Mouse (Mus musculus) G1E (cell line): ENCODE measurements around the gene Ascl3. TPM values are rescaled to one million over a fixed set of nuclear protein-coding genes. Genes with fewer than 3 reads are reported as not detected.
A peak's percentile ranks its signal among the peaks of the same experiment; 100 is the strongest.

ENCODE experiments used
- ATAC-seq: 2 replicates; pipeline ENCODE4 v1.8.0; 2016; ENCODE audit warnings: mild to moderate bottlenecking; ENCODE audit not compliant: insufficient number of reproducible peaks, poor library complexity, low FRiP score, severe bottlenecking; ENCODE audit errors: extremely low read depth
- DNase-seq: peaks from one replicate; pipeline ENCODE4 v3.0.0; 2012; ENCODE audit warnings: low spot score
- H3K27me3 ChIP-seq: 2 replicates; pipeline ENCODE4 v1.6.1; 2012; ENCODE audit warnings: mild to moderate bottlenecking, low read length, inconsistent platforms; ENCODE audit not compliant: insufficient read depth
- H3K36me3 ChIP-seq: replicated peaks from 2 replicates; pipeline ENCODE3; 2012; ENCODE audit warnings: mild to moderate bottlenecking, inconsistent platforms
- H3K4me1 ChIP-seq: 2 replicates; pipeline ENCODE4 v1.6.1; 2012; ENCODE audit warnings: low read depth, low read length, inconsistent platforms, mixed read lengths; ENCODE audit not compliant: insufficient read depth
- H3K4me3 ChIP-seq: 2 replicates; pipeline ENCODE4 v1.5.1; 2012; ENCODE audit warnings: low read depth, mild to moderate bottlenecking, inconsistent platforms, low read length, moderate library complexity, mixed read lengths
- H3K9me3 ChIP-seq: replicated peaks from 2 replicates; pipeline ENCODE4 v1.6.1; 2012; ENCODE audit warnings: inconsistent platforms
- CTCF ChIP-seq: IDR thresholded peaks from 2 replicates; pipeline ENCODE4 v1.5.1; 2012; ENCODE audit warnings: low read depth, low read length, inconsistent platforms, mixed read lengths
- GATA1 ChIP-seq: IDR thresholded peaks from 2 replicates; pipeline ENCODE4 v1.6.1; 2012; ENCODE audit warnings: borderline replicate concordance, low read length, inconsistent platforms, mixed read lengths
- GATA2 ChIP-seq: IDR thresholded peaks from 2 replicates; pipeline ENCODE4 v1.6.1; 2012; ENCODE audit warnings: low read depth, low read length, inconsistent platforms, borderline replicate concordance
- POLR2AphosphoS5 ChIP-seq: IDR thresholded peaks from 2 replicates; pipeline ENCODE4 v1.6.1; 2012; ENCODE audit warnings: low read depth, low read length, inconsistent platforms; ENCODE audit not compliant: insufficient replicate concordance
- TAL1 ChIP-seq: conservative IDR thresholded peaks from 2 replicates; pipeline ENCODE4 v1.6.1; 2012; ENCODE audit warnings: low read depth, low read length, inconsistent platforms, mixed read lengths
- polyA plus RNA-seq: library from polyadenylated mRNA; stranded (reverse); fragments of >175 nt; gene quantifications from 2 replicates; pipeline ENCODE4 v1.2.3, GENCODE M21; 2012
- total RNA-seq, 2 experiments: library from RNA; stranded (forward) in 1 of 2; stranded (reverse) in 1 of 2; fragments of 200-1000 nt in 1 of 2; fragments of >200 nt in 1 of 2; fragmentation: Nextera tagmentation in 1 of 2; gene quantifications; 2 replicates each; pipeline ENCODE4 v1.2.3; 2014 to 2017

Ascl3 gene
- total and polyA plus RNA-seq, 3 experiments: not detected

DNA sequence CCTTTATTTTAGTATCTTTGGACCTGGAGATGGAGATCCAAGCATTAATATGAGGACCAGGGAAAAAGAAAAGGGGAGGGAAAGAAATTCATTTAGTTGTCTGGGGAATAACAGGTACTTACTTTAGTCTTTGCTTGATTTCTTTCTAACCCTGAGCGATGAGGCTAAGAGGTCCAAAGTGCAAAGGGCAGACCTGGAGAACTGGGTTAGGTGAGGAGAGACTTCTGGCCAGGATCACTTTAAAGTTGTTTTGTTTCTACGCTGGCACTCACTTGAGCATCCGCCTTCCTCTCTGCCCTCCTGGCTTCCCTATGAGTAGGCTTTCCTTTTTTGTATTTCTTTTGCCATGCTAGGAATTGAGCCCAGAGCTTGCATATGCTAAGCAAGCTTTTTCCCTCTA lies 24.8 kb upstream of the Ascl3 start:
- ATAC-seq (no peak), DNase-seq (no peak)
- no peak for TF ChIP-seq CTCF
- TF ChIP-seq GATA2: no peak
- TF ChIP-seq GATA1: no peak
- TF ChIP-seq POLR2AphosphoS5: no peak
- TF ChIP-seq TAL1: no peak
- Histone ChIP-seq H3K36me3 (peaks cover 8% of the 10 kb centered on the region), H3K4me3 (no peak overlapping the region; the same call in 1 of the 2 replicates), H3K9me3 (no peaks in the 10 kb centered on the region), H3K27me3 (no peaks in the 10 kb centered on the region), H3K4me1 (peaks cover 84% of the 10 kb centered on the region)

DNA sequence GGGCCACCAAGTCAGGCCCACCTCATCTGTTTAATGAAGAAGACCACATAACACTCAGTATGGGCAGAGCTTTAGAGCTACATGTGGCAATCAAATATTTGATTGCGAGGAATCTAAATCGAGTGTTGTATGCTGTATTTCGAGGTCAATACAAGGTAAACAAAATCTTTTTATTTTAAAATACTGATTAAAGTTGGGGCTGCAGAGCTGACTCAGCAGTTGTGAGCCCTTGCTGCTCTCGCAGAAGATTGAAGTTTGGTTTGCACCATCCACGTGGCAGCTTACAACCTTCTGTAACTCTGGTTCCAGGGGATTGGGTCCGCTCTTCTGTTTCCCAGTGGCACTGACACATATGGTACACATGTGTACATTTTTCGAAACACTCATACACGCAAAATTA lies 22.5 kb upstream of the Ascl3 start:
- Histone ChIP-seq H3K36me3 (peaks cover 19% of the 10 kb centered on the region), H3K4me1 (peaks cover 79% of the 10 kb centered on the region), H3K27me3 (no peaks in the 10 kb centered on the region), H3K4me3 (no peak overlapping the region; the same call in 1 of the 2 replicates), H3K9me3 (no peaks in the 10 kb centered on the region)
- no peak for TF ChIP-seq POLR2AphosphoS5
- no peak for TF ChIP-seq CTCF
- no peak for TF ChIP-seq GATA1
- no peak for TF ChIP-seq GATA2
- TF ChIP-seq TAL1: no peak
- ATAC-seq (no peak), DNase-seq (no peak)

- Histone ChIP-seq H3K9me3 (no peaks in the 10 kb centered on the region), H3K4me3 (peak within 1 kb of the TSS; percentile 93), H3K36me3 (peaks cover 34% of the 10 kb centered on the region), H3K4me1 (peaks cover 74% of the 10 kb centered on the region), H3K27me3 (no peaks in the 10 kb centered on the region)
- DNase-seq (peak; percentile 91), ATAC-seq (peak; percentile 55)
- no peak for TF ChIP-seq GATA2
Measured at GRCm38 (mm10) chr7:109752008-109752925, 20.7 kb upstream of the Ascl3 start, which contains the start of gene Tmem9b. Gene Tmem9b, minus strand, starts transcription at chr7:109752875.

GRCm38 (mm10) chr7:109751427-109752007 lies 20.0 kb upstream of the Ascl3 start:
- peak overlapping the region; percentile 93 for H3K4me3 ChIP-seq
- peaks cover 41% of the 10 kb centered on the region for H3K36me3 ChIP-seq
- H3K9me3 ChIP-seq: no peaks in the 10 kb centered on the region
- no peaks in the 10 kb centered on the region for H3K27me3 ChIP-seq
- ATAC-seq (peak; percentile 11; the same call in 1 of the 2 replicates), DNase-seq (no peak)
- TF ChIP-seq CTCF (no peak), GATA2 (no peak), TAL1 (no peak), GATA1 (no peak)
- peaks cover 66% of the 10 kb centered on the region for H3K4me1 ChIP-seq

DNA sequence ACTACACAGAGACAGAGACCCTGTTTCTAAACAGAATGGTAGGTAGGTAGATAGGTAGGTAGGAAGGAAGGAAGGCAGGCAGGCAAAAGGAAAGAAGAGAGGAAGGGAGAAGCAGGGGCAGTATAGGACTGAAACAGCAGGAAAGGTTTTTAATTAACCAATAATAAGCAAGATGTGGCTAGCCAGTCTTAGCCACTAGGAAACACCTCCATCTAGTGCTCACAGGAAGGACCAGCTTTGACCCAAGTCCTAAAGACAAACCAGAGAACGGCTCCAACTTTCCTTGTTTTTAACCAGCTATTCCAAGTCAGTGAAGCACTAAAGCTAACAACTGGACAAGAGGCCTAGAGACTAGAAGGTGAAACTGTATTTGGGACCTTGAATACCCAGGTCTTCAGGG lies 16.2 kb upstream of the Ascl3 start:
- DNase-seq: no peak
- Histone ChIP-seq H3K27me3 (no peaks in the 10 kb centered on the region), H3K9me3 (no peaks in the 10 kb centered on the region), H3K36me3 (peaks cover 67% of the 10 kb centered on the region), H3K4me3 (no peak overlapping the region), H3K4me1 (peaks cover 33% of the 10 kb centered on the region)
- ATAC-seq: no peak
- no peak for TF ChIP-seq TAL1
- no peak for TF ChIP-seq GATA2
- TF ChIP-seq GATA1: no peak
- TF ChIP-seq POLR2AphosphoS5: no peak
- no peak for TF ChIP-seq CTCF

GRCm38 (mm10) chr7:109741703-109742102 lies 10.2 kb upstream of the Ascl3 start:
- Histone ChIP-seq H3K9me3 (no peaks in the 10 kb centered on the region), H3K4me3 (no peak overlapping the region), H3K36me3 (peaks cover 92% of the 10 kb centered on the region), H3K4me1 (no peaks in the 10 kb centered on the region), H3K27me3 (no peaks in the 10 kb centered on the region)
- DNase-seq: no peak
- TF ChIP-seq POLR2AphosphoS5: no peak
- TF ChIP-seq CTCF: no peak
- TF ChIP-seq TAL1: no peak
- TF ChIP-seq GATA1: no peak
- TF ChIP-seq GATA2: no peak
- ATAC-seq: no peak
